Mouse (Mus musculus) embryo, embryonic 10 days (tissue): ENCODE results near the gene Fgfr2.

Experiments
- DNase-seq: peaks from one replicate; pipeline ENCODE4 v3.0.0-alpha.2; 2015; ENCODE audit warnings: low spot score

Gene Fgfr2

DNA sequence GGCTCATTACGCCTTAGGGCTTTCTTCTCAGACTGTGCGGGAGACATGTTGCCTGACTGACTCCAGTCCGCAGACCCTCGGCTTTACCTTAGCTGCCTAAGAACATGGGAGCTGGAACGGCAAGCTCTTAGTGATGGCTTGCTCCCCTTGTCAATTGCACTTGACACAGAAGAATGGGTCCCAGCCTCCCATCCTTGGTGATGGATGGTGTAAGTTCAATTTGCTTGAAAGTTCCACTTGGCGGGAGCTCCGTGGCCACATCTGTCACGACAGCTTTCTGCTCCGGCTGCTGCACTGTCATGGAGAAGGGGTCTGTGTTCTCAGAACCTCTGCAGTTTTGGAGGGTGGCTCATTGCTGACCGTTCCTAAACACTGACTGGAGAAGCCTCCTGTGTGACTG is 1518.2 kb downstream of the Fgfr2 start:
- no peak for DNase-seq

DNA sequence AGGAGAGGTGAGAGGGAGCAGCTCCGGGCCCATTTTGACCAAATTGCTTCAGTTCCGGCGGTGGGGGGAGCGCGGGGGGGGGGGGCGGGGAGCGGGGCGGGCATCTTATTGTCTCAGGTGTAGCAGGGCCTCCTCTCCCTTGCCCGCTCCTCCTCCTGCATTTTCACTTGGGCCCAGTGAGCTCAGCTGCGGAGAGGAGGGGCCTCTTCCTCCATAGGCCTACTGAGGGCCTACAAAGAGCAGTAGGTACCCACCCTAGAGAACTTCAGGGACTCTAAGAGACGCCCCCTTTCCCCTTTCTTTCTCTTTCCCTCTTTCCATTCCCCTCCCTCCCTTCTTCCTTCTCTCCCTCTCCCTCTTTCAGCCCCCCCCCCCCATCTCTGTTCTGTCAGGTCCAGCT is 1520.0 kb downstream of the Fgfr2 start:
- DNase-seq, result no peak

DNA sequence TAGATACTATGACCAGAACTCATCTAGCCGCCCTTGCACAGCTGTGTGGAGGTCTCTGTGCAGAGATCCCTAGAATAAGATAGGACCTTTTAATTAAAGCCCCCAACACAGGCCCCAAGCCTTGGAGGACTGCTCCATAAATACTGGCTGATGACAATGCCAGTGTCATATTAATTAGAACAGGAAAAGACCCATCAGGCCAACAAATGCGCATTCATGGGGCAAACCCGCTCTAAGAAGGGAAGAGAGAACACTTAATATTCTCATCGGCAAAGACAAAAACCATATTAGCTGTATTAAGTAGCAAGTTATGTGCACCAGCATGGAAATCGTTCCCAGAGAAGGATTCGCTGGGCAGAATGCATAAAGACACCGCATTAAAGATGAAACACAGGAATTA is 1521.0 kb downstream of the Fgfr2 start:
- no peak for DNase-seq

DNA sequence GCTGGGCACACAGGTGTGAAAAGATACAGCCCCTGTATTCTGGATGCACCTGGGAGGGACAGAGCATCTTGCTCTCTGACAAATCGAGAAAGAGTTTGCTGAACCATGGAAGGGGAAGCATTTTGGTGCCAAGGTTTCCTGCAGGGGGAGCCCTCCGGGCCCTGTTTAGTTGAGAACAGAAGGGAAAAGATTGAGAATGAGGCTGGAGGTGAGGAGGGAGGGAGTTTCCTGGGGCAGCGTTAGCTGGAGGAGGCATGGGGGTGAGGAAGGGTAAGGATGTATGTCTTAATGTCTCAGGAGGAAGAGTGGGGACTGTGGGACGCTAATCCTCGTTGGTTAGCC is 1524.7 kb downstream of the Fgfr2 start:
- DNase-seq, result no peak

DNA sequence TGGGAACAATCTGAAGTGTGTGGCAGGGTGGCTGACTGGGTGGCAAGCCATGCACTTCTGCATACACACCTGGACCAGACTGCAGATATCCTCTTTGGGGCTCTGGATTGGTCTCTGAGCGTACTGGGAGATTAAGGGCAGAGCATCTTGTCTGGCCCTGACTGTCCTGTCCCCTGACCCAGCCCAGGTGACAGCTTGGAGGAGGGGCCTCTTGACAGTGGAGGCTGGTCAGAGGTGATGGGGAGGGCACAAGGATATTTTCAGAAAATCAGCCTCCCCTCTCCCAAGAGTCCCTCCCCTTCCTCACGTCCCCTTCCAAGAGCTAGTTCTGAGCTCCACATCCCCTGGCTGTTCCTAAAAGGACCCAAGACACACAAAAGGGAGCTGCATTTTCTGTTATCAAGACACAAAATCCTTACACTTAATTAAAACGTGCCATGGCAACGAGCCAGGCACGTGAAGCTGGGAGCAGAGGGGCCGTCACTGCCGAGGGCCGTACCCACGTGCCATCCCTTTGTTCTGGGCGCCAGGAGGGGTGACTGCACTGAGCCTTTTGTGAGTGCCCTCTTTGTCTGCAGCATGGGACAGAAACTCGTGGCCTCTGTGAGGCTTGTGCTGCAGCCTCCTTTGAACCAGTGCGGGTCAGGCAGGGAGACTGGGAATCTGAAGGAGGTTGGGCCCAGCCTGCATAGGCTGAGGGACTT is 1525.2 kb downstream of the Fgfr2 start:
- DNase-seq, result peak; percentile 85

DNA sequence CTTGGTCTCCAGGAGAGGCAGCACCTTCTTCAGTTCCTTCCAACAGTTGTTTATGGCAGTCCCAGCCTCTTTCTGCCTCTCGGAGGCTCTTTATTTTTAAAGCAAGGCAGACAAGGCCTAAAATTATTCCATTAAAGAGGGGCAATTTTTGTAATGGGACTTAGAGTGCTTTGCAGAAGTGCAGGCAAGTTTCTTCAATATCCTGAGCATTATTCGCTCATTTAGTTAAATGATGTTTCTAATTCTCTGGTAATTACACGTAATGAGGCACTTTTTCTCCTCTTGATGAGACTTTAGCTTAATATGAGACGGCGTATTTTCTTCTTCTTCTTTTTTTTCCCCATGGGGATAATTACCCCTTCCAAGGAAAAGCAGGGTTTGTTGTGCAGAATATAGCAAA is 1537.6 kb downstream of the Fgfr2 start:
- DNase-seq, result no peak

DNA sequence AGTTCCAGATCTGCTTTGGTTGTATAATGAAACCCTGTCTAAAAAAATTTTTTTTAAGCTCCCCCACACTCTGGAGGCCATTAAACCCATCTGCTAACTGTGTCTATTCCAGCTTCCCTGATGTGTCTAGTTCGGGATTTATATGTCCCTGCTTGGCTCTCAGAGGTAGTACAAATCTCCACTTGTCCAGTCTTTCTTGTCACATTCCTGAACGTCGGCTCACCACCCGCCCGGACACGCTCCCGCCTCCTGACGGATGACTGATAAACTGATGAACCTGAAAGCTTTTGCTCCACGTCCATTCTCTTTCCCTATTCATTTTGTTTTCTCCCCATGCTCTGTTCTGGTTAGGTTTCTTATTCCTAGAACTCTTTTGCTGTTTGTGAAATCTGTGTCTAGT is 1541.0 kb downstream of the Fgfr2 start:
- DNase-seq, result peak; percentile 30

DNA sequence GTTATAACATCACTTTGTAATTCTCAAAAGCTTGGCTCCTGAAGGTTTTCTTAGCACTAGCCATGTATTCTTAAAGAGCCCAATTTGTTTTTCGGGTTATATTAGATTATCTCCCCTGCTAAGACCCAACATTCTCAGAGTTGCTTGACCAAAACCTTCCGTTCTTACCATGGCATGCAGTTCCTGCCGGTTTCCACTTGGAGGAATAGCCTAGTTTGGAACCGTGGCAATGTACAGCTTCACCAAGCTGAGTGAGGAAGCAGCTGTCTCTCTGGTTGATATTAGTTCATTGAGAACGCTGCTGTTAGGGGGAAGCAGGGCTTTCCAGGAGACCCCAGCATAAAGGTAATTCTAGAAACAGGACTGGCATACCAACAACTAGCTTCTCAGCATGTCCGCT is 1547.9 kb downstream of the Fgfr2 start:
- no peak for DNase-seq

DNA sequence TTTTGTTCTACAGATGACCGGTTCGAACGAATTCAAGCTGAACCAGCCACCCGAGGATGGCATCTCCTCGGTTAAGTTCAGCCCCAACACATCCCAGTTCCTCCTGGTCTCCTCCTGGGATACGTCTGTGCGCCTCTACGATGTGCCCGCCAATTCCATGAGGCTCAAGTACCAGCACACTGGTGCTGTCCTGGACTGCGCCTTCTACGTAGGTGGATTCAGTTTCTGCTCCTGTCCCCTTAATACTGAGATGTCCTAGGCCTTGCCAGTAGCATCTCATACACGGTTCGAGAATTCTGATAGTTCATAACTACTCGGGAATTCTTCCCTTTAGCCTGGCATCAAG is 1562.5 kb downstream of the Fgfr2 start:
- no peak for DNase-seq

DNA sequence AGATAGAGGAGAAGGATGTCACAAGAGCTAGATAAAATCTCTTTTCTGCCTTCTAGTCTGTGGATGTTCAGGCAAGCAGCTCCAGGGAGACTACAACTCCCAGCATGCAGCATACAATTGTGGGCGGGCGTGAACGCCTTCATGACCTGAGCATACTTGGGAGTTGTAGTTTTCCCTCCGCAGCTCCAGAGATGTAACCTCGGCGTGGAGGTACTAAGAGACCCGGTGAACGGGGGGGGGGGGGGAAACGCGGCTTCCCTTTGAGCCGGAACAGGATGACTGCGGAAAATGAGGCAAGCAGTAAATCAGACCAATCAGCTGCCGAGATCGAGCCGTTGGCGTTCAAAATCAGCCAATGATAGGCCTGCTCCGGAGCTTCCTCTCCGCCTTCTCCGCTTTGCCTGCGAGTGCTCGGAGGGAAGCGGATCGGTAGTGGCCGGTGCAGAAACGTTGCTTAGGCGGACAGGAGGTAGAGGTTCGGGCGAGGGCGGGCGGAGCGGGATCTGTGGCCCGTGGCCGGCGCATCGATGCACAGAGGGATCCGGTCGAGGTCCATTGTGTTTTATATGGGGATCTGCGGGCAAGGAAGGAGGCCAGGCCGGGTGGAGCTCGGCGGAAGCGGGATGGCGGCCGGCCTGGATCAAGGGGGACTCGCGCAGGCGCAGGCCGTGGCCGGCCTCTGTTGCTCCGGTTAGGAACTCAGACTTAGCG is 1563.0 kb downstream of the Fgfr2 start, which contains the start of gene Bub3:
Gene Bub3 (plus strand): TSS at position 237 of the 711 bp plus-strand sequence.
- DNase-seq, result peak; percentile 97

DNA sequence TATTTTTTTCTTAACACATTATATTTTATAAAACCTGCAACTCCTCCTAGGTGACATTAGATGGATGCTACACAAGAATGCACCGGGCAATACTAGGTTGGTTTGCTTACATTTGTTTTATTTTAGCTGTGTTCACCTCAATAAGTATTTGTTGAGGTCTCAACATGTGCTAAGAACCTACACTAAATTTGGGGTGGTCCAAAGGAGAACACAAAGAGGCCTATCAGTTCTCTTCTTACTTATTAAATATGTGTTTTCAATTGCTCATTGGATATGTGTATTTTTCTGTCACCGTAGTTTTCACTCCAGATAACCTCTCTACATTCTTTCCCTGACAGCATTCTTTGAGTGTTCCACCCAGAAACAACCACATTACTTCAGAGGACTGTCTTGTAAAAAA is 1565.4 kb downstream of the Fgfr2 start:
- no peak for DNase-seq

DNA sequence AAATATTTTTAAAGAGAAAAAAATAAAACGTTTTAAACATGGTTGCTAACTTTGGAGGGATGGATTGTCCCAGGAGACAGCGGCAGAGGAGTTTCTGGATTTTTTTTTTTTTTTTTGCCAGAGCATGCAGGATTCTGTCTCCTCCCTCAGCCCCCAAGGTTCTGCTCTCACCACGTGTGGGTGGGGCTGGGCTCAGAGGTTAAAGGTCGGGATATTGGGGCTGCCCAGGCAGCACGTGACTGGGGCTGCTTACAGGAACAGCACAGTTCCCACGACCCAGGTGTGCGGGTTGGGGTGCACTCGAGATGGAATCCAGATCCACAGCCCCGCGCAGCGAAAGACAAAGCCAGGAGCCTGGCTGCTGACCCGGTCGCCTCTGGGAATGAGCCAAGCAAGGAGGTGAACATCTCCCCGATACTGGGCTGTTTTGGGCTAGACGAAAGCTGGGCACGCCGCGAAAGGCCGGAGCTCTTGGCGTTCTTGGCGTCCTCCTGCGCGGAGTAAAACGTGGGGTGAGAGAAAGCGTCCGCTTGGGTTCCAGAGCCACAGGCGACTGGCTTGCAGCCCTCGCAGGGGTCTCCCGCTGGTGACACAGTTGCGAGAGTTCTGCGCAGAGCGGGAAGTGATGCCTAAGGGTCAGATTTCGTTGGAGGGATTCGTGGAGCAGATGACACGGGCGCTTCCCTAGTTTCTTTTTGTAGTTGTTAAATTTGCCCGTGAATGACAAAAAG is 1566.4 kb downstream of the Fgfr2 start:
- no peak for DNase-seq

DNA sequence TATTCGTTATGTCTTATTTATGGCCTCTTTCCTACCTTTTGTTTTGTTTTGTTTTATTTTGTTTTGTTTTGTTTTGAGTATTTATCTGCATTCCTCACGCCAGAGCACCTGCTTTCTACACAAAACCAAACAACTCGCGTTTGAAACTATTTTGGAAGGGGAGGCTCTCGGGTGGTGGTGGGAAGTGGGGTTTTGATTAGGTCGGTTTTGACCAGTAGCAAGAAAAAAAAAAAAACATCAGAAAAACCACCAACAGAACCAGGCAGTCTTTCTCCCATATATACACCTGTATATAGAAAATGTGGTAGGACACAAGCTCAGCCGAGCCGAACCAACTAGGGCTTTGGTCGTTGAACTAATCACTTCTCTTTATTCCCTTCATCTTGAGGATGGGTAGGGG is 1567.0 kb downstream of the Fgfr2 start:
- DNase-seq, result no peak

DNA sequence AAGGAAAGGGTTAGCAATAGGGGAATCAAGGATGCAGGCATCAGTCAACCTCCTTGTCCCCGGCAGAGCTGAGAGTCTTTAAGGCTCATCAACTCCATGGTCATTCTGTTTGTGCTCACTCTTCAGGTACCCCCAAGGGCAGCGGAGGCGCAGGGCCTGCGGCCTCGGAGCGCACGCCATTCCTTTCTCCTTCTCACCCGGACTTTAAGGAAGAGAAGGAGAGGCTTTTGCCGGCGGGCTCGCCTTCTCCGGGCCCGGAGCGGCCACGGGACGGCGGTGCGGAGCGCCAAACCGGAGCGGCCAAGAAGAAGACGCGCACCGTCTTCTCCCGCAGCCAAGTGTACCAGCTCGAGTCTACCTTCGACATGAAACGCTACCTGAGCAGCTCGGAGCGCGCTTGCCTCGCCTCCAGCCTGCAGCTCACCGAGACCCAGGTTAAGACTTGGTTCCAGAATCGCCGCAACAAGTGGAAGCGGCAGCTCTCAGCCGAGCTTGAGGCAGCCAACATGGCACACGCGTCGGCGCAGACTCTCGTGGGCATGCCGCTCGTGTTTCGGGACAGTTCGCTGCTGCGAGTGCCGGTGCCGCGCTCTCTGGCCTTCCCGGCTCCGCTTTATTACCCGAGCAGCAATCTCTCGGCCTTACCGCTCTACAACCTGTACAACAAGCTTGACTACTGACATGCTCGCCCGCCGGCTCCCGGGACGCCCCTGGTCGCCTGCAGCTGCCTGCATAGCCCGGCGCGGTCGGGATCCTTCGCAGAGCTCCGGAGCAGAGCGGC is 1567.7 kb downstream of the Fgfr2 start:
- peak; percentile 58 for DNase-seq

DNA sequence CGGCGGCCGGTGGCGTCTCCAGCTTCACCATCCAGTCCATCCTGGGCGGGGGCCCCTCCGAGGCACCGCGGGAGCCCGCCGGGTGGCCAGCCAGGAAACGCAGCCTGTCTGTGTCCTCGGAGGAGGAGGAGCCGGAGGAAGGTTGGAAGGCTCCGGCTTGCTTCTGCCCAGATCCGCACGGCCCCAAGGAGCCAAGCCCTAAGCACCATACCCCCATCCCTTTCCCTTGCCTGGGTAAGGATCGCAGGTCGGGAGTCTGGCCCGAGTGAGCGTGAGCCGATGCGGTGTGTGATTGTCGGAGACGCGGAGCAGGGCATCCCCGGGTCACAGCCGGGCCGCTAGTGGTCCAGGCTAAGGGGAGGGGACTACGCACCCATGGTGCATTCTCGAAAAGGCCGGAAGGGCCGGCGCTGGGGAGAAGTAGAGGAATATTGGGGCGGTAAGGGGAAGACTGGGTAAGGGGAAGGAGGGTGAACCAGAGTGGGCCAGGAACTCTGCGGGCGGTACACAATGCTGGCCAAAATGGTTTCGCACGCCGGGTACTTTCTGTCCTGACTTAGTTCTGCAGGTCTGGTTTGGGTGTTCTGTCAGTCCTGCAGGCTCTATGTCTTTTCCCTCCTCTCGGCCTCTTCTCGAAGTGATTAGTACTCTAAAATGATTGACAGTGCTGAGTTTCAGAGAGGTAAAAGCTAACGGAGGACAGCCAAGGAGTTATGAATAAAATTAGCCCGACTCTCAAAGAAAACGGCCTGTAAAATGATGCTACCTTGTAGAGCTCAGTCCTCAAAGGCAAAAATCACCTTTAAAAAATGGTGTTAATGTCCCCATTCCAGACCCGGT is 1568.6 kb downstream of the Fgfr2 start:
- DNase-seq, result peak; percentile 42

DNA sequence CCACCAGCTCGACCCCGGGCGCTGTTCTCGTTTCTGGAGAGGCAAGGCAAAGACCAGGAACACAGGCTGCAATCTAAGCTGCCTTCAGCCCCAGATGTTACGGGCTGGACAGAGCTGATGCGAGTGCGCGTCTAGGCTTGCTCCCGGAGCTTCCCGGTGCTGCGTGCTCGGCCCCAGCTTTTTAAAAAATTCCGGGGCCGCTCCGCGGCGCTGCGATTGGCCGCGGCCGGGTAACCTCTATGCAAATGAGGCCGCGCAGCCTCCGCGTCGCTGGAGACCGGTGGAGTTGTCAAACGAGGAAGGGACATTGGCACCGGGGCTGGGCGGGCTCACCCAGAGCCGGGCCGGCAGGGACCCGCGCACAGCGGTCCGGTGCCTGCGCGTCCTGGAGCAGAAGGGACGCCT is 1569.4 kb downstream of the Fgfr2 start:
- peak; percentile 67 for DNase-seq

DNA sequence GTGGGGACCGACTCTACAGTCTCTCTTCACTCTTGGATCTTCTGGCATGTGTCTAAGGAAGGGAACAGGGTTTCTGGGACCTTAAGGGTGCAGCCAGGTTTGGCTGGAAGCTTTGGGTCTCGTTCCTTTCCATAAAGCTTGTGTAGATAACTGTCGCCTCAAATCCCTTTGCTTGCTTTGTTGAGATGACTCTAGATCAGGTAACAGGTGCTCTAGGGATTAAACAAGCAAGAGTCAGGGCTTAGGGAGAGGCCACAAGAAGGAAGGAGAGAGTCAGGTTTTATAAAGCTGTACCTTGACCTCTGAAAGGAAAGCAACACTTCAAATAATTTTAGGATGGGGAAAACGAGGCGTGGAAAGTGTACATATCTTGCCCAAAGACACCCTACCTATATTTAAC is 1570.4 kb downstream of the Fgfr2 start:
- no peak for DNase-seq

DNA sequence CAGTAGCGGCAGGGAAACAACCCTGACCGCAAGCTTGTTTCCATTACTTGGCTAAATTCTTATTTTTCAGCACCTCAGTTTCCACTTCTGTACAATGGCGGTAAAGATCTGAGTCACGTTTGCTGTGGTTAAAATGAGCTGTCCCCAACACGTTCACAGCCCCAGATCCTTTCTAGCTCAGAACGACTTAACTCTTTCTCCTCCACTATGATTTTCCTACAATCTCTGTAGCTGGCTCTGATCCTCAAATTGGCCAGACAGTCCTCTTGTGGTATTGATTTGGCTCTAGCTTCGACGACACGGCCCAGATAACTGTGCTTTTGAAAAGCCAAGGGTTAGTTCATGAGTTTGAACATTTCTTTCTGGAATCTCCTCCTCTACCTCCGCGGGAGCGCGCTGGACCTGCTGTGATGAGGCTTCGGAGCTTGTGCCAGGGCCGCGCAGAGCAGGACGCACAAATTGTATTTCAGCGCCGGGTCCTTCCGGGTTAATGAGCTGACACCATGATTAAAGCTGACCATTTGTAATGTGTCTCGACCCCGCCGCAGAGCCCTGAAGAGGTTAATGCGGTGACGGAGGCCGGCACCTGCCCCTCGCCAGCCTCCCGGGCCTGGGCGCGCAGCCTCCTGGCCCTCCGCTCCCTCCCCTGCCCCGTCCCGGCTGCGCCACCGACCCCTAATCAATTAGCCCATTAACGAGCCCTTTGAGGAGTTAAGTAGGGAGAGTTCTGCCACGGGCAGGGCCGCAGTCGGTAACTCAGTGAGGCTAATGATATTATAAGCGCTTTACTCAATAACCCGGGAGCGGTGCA is 1571.0 kb downstream of the Fgfr2 start:
- peak; percentile 58 for DNase-seq

DNA sequence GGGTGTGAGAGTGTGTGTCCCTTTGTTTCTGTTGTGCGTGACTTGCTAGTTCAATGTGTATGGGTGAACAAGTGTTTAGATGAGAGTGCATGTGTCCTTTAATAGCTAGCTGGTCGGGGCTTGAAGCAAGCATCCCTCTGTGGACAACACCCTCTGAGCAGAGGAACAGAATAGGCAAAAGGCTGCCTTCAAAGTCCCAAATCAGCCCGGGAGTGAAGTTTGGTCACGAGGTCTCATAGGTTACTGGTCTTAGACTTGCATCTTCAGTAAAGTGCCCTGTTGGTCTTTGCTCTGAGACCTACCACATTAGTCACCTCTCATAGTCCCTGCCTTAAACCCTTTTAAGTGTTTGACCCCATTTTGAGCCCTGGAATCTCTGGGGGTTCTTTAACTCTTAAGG is 1571.7 kb downstream of the Fgfr2 start:
- peak; percentile 4 for DNase-seq

DNA sequence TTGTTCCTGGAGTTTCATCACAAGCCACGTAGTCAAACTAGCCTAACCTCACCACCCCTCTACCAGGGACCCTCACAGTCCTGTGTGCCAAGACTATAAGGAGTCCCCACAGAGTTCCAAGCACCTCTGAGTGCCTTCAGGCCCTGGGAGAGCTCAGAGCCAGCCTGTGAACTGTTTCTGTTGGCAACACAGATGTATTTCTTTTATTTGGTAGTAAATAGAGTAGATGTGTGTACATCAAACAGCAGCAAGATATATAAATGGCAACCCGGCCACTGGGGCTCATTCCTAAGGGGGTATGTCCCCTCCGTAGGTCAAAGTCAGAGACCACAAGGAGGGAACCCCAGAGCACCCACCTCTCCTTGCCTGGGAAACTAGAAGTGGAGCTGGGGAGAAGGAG is 1574.7 kb downstream of the Fgfr2 start, which contains the start of gene Hmx2:
Gene Hmx2 (plus strand): TSS at position 301 of the 400 bp plus-strand sequence.
- DNase-seq, result no peak

DNA sequence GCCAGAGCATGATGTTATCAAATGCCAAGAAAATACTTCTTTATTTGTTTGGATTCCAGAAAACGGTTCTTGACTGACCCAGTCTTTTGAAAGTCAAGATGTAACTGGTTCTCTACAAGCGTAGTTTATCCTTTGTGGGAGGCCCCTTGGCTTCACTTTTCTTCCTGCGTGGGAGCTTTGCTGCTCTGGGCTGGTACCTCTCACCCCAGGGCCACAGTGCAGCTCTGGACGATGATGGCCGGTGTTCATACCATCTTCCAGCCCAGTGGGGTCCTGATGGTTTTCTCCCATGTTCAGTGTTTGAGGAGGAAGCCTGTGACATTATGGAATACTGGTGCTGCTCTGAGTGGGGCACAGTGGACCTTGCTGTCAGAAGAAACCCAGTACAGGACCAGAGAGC is 1575.7 kb downstream of the Fgfr2 start:
- no peak for DNase-seq
